18 mouse cellular contexts compared by ENCODE assay signal in genomic region chr2:101981211-101981610, GRCm38 (mm10).
DNase-seq lines count a peak whose midpoint lies in the region; ATAC-seq lines count a peak whose summit lies in the region.
"Had no signal": no experiment of that assay in that cellular context is flagged by ENCODE, and none has a peak within 500 bp of the region (broad histone marks: within the 10 kb centered on the region; RNA-seq: fewer than 3 reads in every experiment).

No protein-coding gene starts in this region.

- no peak overlapping the region for H3K4me3 ChIP-seq in hindbrain, embryonic 12.5 days
- no peak overlapping the region for H3K4me3 ChIP-seq in hindbrain, embryonic 13.5 days
- no peak overlapping the region for H3K4me3 ChIP-seq in embryonic facial prominence, embryonic 10.5 days
- H3K4me3 ChIP-seq in midbrain, embryonic 14.5 days (replicated peaks; ENCODE audit: low read depth, low read length), result no peak overlapping the region
- H3K4me3 ChIP-seq: heart, embryonic 13.5 days; limb, embryonic 10.5 days; liver, embryonic 12.5 days; neural tube, embryonic 13.5 days had no signal

- no peak for ATAC-seq in hindbrain, embryonic 12.5 days (ENCODE audit: low FRiP score)
- no peak for ATAC-seq in hindbrain, embryonic 13.5 days (ENCODE audit: low FRiP score)
- ATAC-seq in midbrain, embryonic 14.5 days (ENCODE audit: low FRiP score, low TSS enrichment), result no peak
- ATAC-seq: liver, embryonic 12.5 days; Patski had no signal

- 73% methylated on average over 2 of the region's 2 CpGs for WGBS in hindbrain, embryonic 12.5 days
- 71% methylated on average over 2 of the region's 2 CpGs for WGBS in hindbrain, embryonic 13.5 days
- WGBS in embryonic facial prominence, embryonic 10.5 days, result 63% methylated on average over 2 of the region's 2 CpGs
- WGBS in midbrain, embryonic 14.5 days, result 44% methylated on average over 2 of the region's 2 CpGs

- H3K4me1 ChIP-seq in hindbrain, embryonic 12.5 days, result peaks cover 70% of the 10 kb centered on the region
- peaks cover 75% of the 10 kb centered on the region for H3K4me1 ChIP-seq in hindbrain, embryonic 13.5 days (replicated peaks)
- peaks cover 83% of the 10 kb centered on the region for H3K4me1 ChIP-seq in embryonic facial prominence, embryonic 10.5 days
- H3K4me1 ChIP-seq in midbrain, embryonic 14.5 days (ENCODE audit: control insufficient read depth, insufficient read depth, low read length), result peaks cover 66% of the 10 kb centered on the region

- DNase-seq in embryonic facial prominence, embryonic 10.5 days (ENCODE audit: low spot score), result no peak
- no peak for DNase-seq in midbrain, embryonic 14.5 days
- DNase-seq in thymus, postnatal 4 days, result peak; percentile 53
- DNase-seq in liver, result no peak
- no peak for DNase-seq in spleen, adult 18-20 months
- DNase-seq: cerebellum, postnatal 14 days; gastrocnemius, postnatal 36 days; heart, postnatal 36 days; kidney, postnatal 4 days; lung, embryonic 14.5 days had no signal

- no peaks in the 10 kb centered on the region for H3K36me3 ChIP-seq in hindbrain, embryonic 12.5 days
- H3K36me3 ChIP-seq in hindbrain, embryonic 13.5 days, result no peaks in the 10 kb centered on the region
- H3K36me3 ChIP-seq in embryonic facial prominence, embryonic 10.5 days (replicated peaks), result no peaks in the 10 kb centered on the region
- H3K36me3 ChIP-seq in midbrain, embryonic 14.5 days (ENCODE audit: control insufficient read depth, insufficient read depth, low read length), result no peaks in the 10 kb centered on the region
- H3K36me3 ChIP-seq: heart, embryonic 13.5 days; limb, embryonic 10.5 days; liver, embryonic 12.5 days; neural tube, embryonic 13.5 days had no signal

- no peak overlapping the region for H3K4me2 ChIP-seq in hindbrain, embryonic 12.5 days (replicated peaks)
- H3K4me2 ChIP-seq in hindbrain, embryonic 13.5 days, result no peak overlapping the region
- H3K4me2 ChIP-seq in midbrain, embryonic 14.5 days (ENCODE audit: low read length), result no peak overlapping the region
- H3K4me2 ChIP-seq: heart, embryonic 13.5 days; liver, embryonic 12.5 days; lung, embryonic 14.5 days; neural tube, embryonic 13.5 days had no signal

- H3K9me3 ChIP-seq in hindbrain, embryonic 12.5 days (replicated peaks), result no peaks in the 10 kb centered on the region
- no peaks in the 10 kb centered on the region for H3K9me3 ChIP-seq in hindbrain, embryonic 13.5 days
- no peaks in the 10 kb centered on the region for H3K9me3 ChIP-seq in embryonic facial prominence, embryonic 10.5 days
- no peaks in the 10 kb centered on the region for H3K9me3 ChIP-seq in midbrain, embryonic 14.5 days (ENCODE audit: control insufficient read depth, low read length)
- H3K9me3 ChIP-seq: heart, embryonic 13.5 days; limb, embryonic 10.5 days; liver, embryonic 12.5 days; neural tube, embryonic 13.5 days had no signal

- no peak overlapping the region for H3K9ac ChIP-seq in hindbrain, embryonic 12.5 days
- no peak overlapping the region for H3K9ac ChIP-seq in hindbrain, embryonic 13.5 days
- H3K9ac ChIP-seq in midbrain, embryonic 14.5 days (replicated peaks; ENCODE audit: low read length), result no peak overlapping the region
- H3K9ac ChIP-seq: heart, embryonic 13.5 days; liver, embryonic 12.5 days; lung, embryonic 14.5 days; neural tube, embryonic 13.5 days had no signal

- H3K27ac ChIP-seq in hindbrain, embryonic 12.5 days, result peak overlapping the region; percentile 93; the same call in 1 of the 2 replicates
- no peak overlapping the region; the same call in 1 of the 2 replicates for H3K27ac ChIP-seq in hindbrain, embryonic 13.5 days
- H3K27ac ChIP-seq in embryonic facial prominence, embryonic 10.5 days (replicated peaks), result 0 out of 2 replicates have a peak overlapping the region, but pooled peaks have one; percentile 19
- H3K27ac ChIP-seq in midbrain, embryonic 14.5 days (replicated peaks; ENCODE audit: low read depth, low read length), result peak overlapping the region; percentile 90; the same call in 1 of the 2 replicates
- H3K27ac ChIP-seq: heart, embryonic 13.5 days; limb, embryonic 10.5 days; liver, embryonic 12.5 days; macrophage had no signal

- no peaks in the 10 kb centered on the region for H3K27me3 ChIP-seq in hindbrain, embryonic 12.5 days
- no peaks in the 10 kb centered on the region for H3K27me3 ChIP-seq in hindbrain, embryonic 13.5 days
- H3K27me3 ChIP-seq in embryonic facial prominence, embryonic 10.5 days (replicated peaks; ENCODE audit: low read depth, poor library complexity, severe bottlenecking), result no peaks in the 10 kb centered on the region
- no peaks in the 10 kb centered on the region for H3K27me3 ChIP-seq in midbrain, embryonic 14.5 days (ENCODE audit: control insufficient read depth, insufficient read depth, low read length)
- H3K27me3 ChIP-seq: heart, embryonic 13.5 days; liver, embryonic 12.5 days; neural tube, embryonic 13.5 days; Patski had no signal
